Mouse (Mus musculus) midbrain, embryonic 11.5 days (tissue): ENCODE measurements around the gene Sgta. TPM values are rescaled to one million over a fixed set of nuclear protein-coding genes. Genes with fewer than 3 reads are reported as not detected.
A peak's percentile ranks its signal among the peaks of the same experiment; 100 is the strongest.
"Not testable (repeated sequence)": the region's sequence is repeated elsewhere in the genome, so short reads cannot be mapped to it uniquely, and the experiment has no call there.

ENCODE experiments used
- ATAC-seq: fragments of 200-750 bp; cut with Nextera tagmentation; 2 replicates; pipeline ENCODE4 v1.8.0; 2017; ENCODE audit warnings: moderate TSS enrichment, moderate library complexity; ENCODE audit not compliant: low FRiP score
- DNase-seq: peaks from one replicate; pipeline ENCODE4 v3.0.0; 2015; ENCODE audit warnings: low spot score; ENCODE audit errors: missing footprints
- H3K27ac ChIP-seq: fragments of 300-500 bp; sonication (generic); 2 replicates; pipeline ENCODE4 v1.5.1; 2014; ENCODE audit warnings: low read depth, low read length
- H3K27me3 ChIP-seq: fragments of 300-500 bp; sonication (generic); 2 replicates; pipeline ENCODE4 v1.6.1; 2014; ENCODE audit warnings: mild to moderate bottlenecking, low read length, moderate library complexity, mixed read lengths; ENCODE audit not compliant: control insufficient read depth, insufficient read depth
- H3K36me3 ChIP-seq: fragments of 300-500 bp; sonication (generic); 2 replicates; pipeline ENCODE4 v1.6.1; 2014; ENCODE audit warnings: mild to moderate bottlenecking, low read length, moderate library complexity, mixed read lengths; ENCODE audit not compliant: control insufficient read depth, insufficient read depth
- H3K4me1 ChIP-seq: fragments of 300-500 bp; sonication (generic); 2 replicates; pipeline ENCODE4 v1.6.1; 2014; ENCODE audit warnings: low read length; ENCODE audit not compliant: control insufficient read depth, insufficient read depth
- H3K4me2 ChIP-seq: fragments of 300-500 bp; sonication (generic); 2 replicates; pipeline ENCODE4 v1.6.1; 2014; ENCODE audit warnings: mild to moderate bottlenecking, moderate library complexity
- H3K4me3 ChIP-seq: fragments of 300-500 bp; sonication (generic); 2 replicates; pipeline ENCODE4 v1.5.1; 2014; ENCODE audit warnings: low read depth, low read length
- H3K9ac ChIP-seq: fragments of 300-500 bp; sonication (generic); 2 replicates; pipeline ENCODE4 v1.6.1; 2014; ENCODE audit warnings: low read length
- H3K9me3 ChIP-seq: fragments of 300-500 bp; sonication (generic); 2 replicates; pipeline ENCODE4 v1.6.1; 2016; ENCODE audit warnings: low read length; ENCODE audit not compliant: control insufficient read depth
- WGBS: fragments of 180-500 bp; shearing (Covaris S2); extraction: QIAGEN DNeasy Blood & Tissue Kit; methylation state at CpG from one replicate; pipeline ENCODE4 v1.1.7; 2014; 5-methylcytosine and 5-hydroxymethylcytosine counted together
- polyA plus RNA-seq: library from polyadenylated mRNA; unstranded; fragments of >200 nt; fragmentation: Nextera tagmentation; extraction: Ambion mirVana; gene quantifications from 2 replicates; pipeline ENCODE4 v1.2.1, GENCODE M21; 2014

The Sgta gene
- polyA plus RNA-seq, 1 experiment from 2014 or later: 232 TPM

DNA sequence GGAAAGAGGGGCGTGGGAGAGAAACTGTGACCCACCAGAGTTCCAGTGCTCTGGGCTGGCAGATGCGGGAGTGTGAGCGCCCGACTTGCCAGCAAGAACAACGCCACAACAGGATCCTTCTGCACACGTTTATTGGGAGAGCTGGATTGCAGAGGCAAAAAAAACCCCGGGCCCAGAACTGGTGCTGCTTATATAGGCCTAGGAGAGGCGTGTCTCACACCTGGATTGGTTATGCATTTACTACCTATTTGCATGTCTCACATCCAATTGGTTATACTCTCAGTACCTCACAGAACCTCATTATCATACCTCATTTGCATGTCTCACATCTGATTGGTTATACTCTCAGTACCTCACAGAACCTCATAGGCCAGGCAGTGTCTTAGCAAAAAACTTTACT is 4.5 kb upstream of the Sgta start:
- ATAC-seq, DNase-seq, H3K36me3 ChIP-seq, H3K4me2 ChIP-seq, H3K4me3 ChIP-seq, H3K9ac ChIP-seq, H3K27me3 ChIP-seq, H3K27ac ChIP-seq, H3K9me3 ChIP-seq, H3K4me1 ChIP-seq: not testable (repeated sequence)
- 85% methylated on average over 8 of the region's 8 CpGs for WGBS

DNA sequence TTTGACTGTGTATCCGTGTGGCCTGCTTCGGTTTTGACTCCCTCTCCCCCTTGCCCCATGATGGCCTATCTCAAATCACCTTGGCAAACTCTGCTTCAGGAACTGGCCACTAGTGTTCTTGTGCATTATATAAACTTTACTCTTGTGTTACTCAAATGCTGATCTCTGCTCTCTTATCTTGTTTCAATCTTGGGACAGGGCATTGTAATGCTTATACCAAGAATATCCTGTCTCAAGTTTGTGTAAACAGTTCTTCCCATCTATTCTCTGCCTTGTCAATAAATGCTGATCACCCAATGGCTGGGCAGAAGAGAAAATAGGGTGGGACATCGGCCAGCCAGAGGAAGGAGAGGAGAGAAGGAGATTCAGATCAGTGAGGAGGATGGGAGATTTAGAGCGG is 2.7 kb upstream of the Sgta start:
- Histone ChIP-seq H3K9ac (no peak overlapping the region), H3K36me3 (no peaks in the 10 kb centered on the region), H3K27me3 (no peaks in the 10 kb centered on the region), H3K27ac (no peak overlapping the region), H3K4me1 (peaks cover 15% of the 10 kb centered on the region), H3K4me3 (no peak overlapping the region), H3K4me2 (no peak overlapping the region), H3K9me3 (no peaks in the 10 kb centered on the region)
- ATAC-seq (no peak), DNase-seq (no peak)
- 69% methylated on average over 4 of the region's 4 CpGs for WGBS

- Histone ChIP-seq H3K9ac (no peak overlapping the region; the same call in 1 of the 2 replicates), H3K4me2 (peak overlapping the region; percentile 76; the same call in 1 of the 2 replicates)
- DNase-seq: no peak
Measured at GRCm38 (mm10) chr10:81058896-81059295, 1.1 kb downstream of the Sgta start.

GRCm38 (mm10) chr10:81057406-81058130 is 2.4 kb downstream of the Sgta start:
- Histone ChIP-seq H3K9me3 (no peaks in the 10 kb centered on the region), H3K4me3 (no peak overlapping the region), H3K27ac (no peak overlapping the region), H3K27me3 (no peaks in the 10 kb centered on the region), H3K36me3 (no peaks in the 10 kb centered on the region), H3K4me1 (peaks cover 15% of the 10 kb centered on the region), H3K9ac (no peak overlapping the region), H3K4me2 (no peak overlapping the region)
- DNase-seq (no peak), ATAC-seq (no peak)
- 94% methylated on average over 23 of the region's 23 CpGs for whole genome bisulfite sequencing

More at GRCm38 (mm10) chr10:81058896-81059295, 1.1 kb downstream of the Sgta start:
- Histone ChIP-seq H3K27me3 (no peaks in the 10 kb centered on the region), H3K9me3 (no peaks in the 10 kb centered on the region), H3K4me3 (peak overlapping the region; percentile 77), H3K4me1 (peaks cover 15% of the 10 kb centered on the region), H3K27ac (no peak overlapping the region), H3K36me3 (no peaks in the 10 kb centered on the region)
- 94% methylated on average over 6 of the region's 6 CpGs for WGBS
- no peak for ATAC-seq

GRCm38 (mm10) chr10:81055802-81056340 is 4.1 kb downstream of the Sgta start:
- not testable (repeated sequence) for H3K9ac ChIP-seq

GRCm38 (mm10) chr10:81055169-81055568 is 4.8 kb downstream of the Sgta start:
- DNase-seq (no peak), ATAC-seq (no peak)
- Histone ChIP-seq H3K27ac (no peak overlapping the region), H3K4me2 (no peak overlapping the region), H3K4me1 (peaks cover 15% of the 10 kb centered on the region), H3K4me3 (no peak overlapping the region), H3K36me3 (peaks cover 10% of the 10 kb centered on the region; the same call in 1 of the 2 replicates), H3K9me3 (no peaks in the 10 kb centered on the region), H3K27me3 (no peaks in the 10 kb centered on the region), H3K9ac (no peak overlapping the region)
- WGBS: 86% methylated on average over 6 of the region's 6 CpGs

More at GRCm38 (mm10) chr10:81055802-81056340, 4.1 kb downstream of the Sgta start:
- not testable (repeated sequence) for H3K4me3 ChIP-seq, H3K36me3 ChIP-seq, H3K4me2 ChIP-seq, H3K27me3 ChIP-seq, ATAC-seq, H3K27ac ChIP-seq, DNase-seq, H3K9me3 ChIP-seq
- 88% methylated on average over 9 of the region's 11 CpGs for WGBS
- peaks cover 15% of the 10 kb centered on the region for H3K4me1 ChIP-seq

DNA sequence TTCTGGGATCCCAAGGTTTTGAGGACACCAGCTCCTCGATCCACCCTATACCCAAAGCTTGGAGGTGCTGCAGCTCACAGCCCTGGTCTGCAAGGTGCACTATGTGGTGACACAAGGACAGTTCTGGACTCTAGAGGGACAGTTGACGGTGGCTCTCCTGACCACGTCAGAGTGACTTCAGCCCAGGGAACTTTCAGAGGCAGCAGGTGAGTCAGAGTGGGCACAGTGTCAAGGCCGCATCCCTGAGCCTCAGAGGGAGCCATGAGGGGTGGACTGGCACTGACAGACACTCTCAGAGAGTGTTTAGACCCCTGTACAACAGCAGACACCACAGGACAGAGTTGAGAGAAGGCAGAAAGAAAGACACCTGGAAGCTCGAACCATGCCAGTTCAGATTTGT is 7.4 kb downstream of the Sgta start:
- no peaks in the 10 kb centered on the region for H3K9me3 ChIP-seq
- no peaks in the 10 kb centered on the region for H3K27me3 ChIP-seq
- H3K4me3 ChIP-seq: no peak overlapping the region
- H3K4me1 ChIP-seq: no peaks in the 10 kb centered on the region
- DNase-seq (no peak), ATAC-seq (no peak)
- H3K9ac ChIP-seq: no peak overlapping the region
- H3K27ac ChIP-seq: no peak overlapping the region
- H3K4me2 ChIP-seq: no peak overlapping the region
- peaks cover 31% of the 10 kb centered on the region for H3K36me3 ChIP-seq
- WGBS: 94% methylated on average over 5 of the region's 5 CpGs

DNA sequence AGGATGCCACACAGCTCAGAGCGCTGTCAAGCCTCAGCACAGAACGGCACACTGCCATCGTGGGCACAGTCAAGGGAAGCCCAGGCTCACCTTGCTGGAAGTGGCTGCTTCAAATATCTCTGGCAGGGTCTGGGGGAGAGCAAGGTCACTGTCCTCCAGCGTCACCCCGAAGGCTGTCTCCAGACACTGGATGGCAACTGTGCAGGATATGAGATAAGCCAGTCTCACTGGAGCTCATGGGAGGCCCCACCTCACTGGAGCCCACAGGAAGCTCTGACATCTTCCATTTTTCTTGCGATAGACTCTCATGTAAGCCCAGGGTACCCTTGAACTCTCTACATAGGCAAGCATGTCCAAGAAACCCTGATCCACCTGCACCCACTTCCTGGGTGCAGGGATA is 8.8 kb downstream of the Sgta start:
- Histone ChIP-seq H3K9ac (no peak overlapping the region), H3K4me1 (no peaks in the 10 kb centered on the region), H3K36me3 (peaks cover 33% of the 10 kb centered on the region), H3K4me3 (no peak overlapping the region), H3K9me3 (no peaks in the 10 kb centered on the region), H3K27me3 (no peaks in the 10 kb centered on the region), H3K4me2 (no peak overlapping the region), H3K27ac (no peak overlapping the region)
- ATAC-seq: no peak
- 95% methylated on average over 6 of the region's 6 CpGs for WGBS
- no peak for DNase-seq

- Histone ChIP-seq H3K9me3 (no peaks in the 10 kb centered on the region), H3K36me3 (peaks cover 37% of the 10 kb centered on the region), H3K27ac (no peak overlapping the region), H3K27me3 (no peaks in the 10 kb centered on the region), H3K4me2 (no peak overlapping the region), H3K4me3 (no peak overlapping the region), H3K9ac (no peak overlapping the region), H3K4me1 (no peaks in the 10 kb centered on the region)
- 91% methylated on average over 4 of the region's 4 CpGs for WGBS
- peak; percentile 94 for DNase-seq
- no peak for ATAC-seq
Measured at GRCm38 (mm10) chr10:81050645-81051044, 9.3 kb downstream of the Sgta start.
